Mouse (Mus musculus): ENCODE measurements around the gene Upp1.

GRCm38 (mm10) chr11:9115367-9116120 lies 2.4 kb upstream of the Upp1 start:
- TF ChIP-seq CTCF (IDR thresholded peaks at IDR 0.05; ENCODE audit: low read depth) (no peak), EP300 (IDR thresholded peaks at IDR 0.05; ENCODE audit: low read depth) (no peak)

Data from heart, postnatal 0 days (tissue).